Mouse (Mus musculus): ENCODE measurements around the gene Gm13698. TPM values are rescaled to one million over a fixed set of nuclear protein-coding genes. Genes with fewer than 3 reads are reported as not detected.

Gm13698 gene
- not detected in 2 replicates for polyA plus RNA-seq (2015; fragmentation: Nextera tagmentation; extraction: Ambion mirVana)

DNA sequence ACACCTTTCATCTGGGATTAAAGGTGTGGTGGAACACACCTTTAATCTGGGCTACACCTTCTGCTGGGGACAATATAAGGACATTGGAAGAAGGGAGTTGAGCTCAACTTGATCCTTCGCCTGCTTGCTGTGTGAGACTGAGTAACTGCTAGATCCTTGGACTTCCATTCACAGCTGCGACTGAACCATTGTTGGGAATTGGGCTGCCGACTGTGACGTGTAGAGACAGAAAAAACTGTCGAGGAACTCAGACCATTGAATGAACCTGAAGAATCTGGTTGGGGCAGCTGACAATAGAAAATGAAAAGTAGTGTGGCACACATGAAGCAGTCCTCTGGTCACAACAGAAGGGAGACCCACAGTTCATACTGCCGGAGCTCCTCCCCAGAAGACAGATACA, at the start of gene Gm13698:
TSS of gene Gm13698 (plus strand) at position 301 of the 400 bp plus-strand sequence.

DNA sequence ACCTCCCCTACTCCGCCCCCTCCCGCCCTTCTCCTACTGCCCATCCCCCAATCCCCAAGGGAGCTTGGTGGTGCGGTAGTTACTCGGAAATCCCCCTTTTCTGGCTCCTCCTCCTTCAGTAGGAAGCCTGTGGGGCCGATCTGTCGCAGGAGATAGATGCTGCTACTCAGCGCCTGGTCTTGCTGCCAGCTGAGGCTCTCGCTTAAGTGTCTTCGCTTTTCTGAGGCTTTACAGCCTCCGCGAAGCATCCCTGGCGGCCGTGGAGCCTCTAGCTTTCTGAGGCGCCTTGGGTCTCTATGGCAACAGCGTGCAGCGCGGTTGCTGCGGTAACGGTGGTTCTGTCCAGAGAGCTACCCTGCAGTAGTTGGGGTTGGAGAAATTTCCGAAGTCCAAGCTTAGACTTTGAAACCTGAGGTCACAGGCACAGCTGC, 14.5 kb upstream of the Gm13698 start, which contains the start of gene Zswim2:
TSS of gene Zswim2 (minus strand) at position 298 of the 431 bp plus-strand sequence.

DNA sequence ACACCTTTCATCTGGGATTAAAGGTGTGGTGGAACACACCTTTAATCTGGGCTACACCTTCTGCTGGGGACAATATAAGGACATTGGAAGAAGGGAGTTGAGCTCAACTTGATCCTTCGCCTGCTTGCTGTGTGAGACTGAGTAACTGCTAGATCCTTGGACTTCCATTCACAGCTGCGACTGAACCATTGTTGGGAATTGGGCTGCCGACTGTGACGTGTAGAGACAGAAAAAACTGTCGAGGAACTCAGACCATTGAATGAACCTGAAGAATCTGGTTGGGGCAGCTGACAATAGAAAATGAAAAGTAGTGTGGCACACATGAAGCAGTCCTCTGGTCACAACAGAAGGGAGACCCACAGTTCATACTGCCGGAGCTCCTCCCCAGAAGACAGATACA, 5.7 kb downstream of the Gm13698 start, which contains the start of gene Gm13693:
TSS of gene Gm13693 (plus strand) at position 301 of the 400 bp plus-strand sequence.

DNA sequence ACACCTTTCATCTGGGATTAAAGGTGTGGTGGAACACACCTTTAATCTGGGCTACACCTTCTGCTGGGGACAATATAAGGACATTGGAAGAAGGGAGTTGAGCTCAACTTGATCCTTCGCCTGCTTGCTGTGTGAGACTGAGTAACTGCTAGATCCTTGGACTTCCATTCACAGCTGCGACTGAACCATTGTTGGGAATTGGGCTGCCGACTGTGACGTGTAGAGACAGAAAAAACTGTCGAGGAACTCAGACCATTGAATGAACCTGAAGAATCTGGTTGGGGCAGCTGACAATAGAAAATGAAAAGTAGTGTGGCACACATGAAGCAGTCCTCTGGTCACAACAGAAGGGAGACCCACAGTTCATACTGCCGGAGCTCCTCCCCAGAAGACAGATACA, 11.5 kb downstream of the Gm13698 start, which contains the start of gene Gm13695:
TSS of gene Gm13695 (plus strand) at position 301 of the 400 bp plus-strand sequence.

DNA sequence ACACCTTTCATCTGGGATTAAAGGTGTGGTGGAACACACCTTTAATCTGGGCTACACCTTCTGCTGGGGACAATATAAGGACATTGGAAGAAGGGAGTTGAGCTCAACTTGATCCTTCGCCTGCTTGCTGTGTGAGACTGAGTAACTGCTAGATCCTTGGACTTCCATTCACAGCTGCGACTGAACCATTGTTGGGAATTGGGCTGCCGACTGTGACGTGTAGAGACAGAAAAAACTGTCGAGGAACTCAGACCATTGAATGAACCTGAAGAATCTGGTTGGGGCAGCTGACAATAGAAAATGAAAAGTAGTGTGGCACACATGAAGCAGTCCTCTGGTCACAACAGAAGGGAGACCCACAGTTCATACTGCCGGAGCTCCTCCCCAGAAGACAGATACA, 17.3 kb downstream of the Gm13698 start, which contains the start of gene Gm13696:
TSS of gene Gm13696 (plus strand) at position 301 of the 400 bp plus-strand sequence.

DNA sequence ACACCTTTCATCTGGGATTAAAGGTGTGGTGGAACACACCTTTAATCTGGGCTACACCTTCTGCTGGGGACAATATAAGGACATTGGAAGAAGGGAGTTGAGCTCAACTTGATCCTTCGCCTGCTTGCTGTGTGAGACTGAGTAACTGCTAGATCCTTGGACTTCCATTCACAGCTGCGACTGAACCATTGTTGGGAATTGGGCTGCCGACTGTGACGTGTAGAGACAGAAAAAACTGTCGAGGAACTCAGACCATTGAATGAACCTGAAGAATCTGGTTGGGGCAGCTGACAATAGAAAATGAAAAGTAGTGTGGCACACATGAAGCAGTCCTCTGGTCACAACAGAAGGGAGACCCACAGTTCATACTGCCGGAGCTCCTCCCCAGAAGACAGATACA, 23.1 kb downstream of the Gm13698 start, which contains the start of gene Gm13694:
TSS of gene Gm13694 (plus strand) at position 301 of the 400 bp plus-strand sequence.

DNA sequence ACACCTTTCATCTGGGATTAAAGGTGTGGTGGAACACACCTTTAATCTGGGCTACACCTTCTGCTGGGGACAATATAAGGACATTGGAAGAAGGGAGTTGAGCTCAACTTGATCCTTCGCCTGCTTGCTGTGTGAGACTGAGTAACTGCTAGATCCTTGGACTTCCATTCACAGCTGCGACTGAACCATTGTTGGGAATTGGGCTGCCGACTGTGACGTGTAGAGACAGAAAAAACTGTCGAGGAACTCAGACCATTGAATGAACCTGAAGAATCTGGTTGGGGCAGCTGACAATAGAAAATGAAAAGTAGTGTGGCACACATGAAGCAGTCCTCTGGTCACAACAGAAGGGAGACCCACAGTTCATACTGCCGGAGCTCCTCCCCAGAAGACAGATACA, 28.9 kb downstream of the Gm13698 start, which contains the start of gene Gm13697:
TSS of gene Gm13697 (plus strand) at position 301 of the 400 bp plus-strand sequence.

DNA sequence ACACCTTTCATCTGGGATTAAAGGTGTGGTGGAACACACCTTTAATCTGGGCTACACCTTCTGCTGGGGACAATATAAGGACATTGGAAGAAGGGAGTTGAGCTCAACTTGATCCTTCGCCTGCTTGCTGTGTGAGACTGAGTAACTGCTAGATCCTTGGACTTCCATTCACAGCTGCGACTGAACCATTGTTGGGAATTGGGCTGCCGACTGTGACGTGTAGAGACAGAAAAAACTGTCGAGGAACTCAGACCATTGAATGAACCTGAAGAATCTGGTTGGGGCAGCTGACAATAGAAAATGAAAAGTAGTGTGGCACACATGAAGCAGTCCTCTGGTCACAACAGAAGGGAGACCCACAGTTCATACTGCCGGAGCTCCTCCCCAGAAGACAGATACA, 34.8 kb downstream of the Gm13698 start, which contains the start of gene Gm13691:
TSS of gene Gm13691 (plus strand) at position 301 of the 400 bp plus-strand sequence.

Other genes starting within 250 kb of the Gm13698 start
- 85.5 and 107 TPM in 2 replicates for gene Itgav, start 231.3 kb upstream of the Gm13698 start, polyA plus RNA-seq (2015; fragmentation: Nextera tagmentation; extraction: Ambion mirVana)
- gene Fam171b, start 143.1 kb upstream of the Gm13698 start, polyA plus RNA-seq (2015; fragmentation: Nextera tagmentation; extraction: Ambion mirVana): 1.9 and 2.7 TPM in 2 replicates
- not detected in 2 replicates for gene Zswim2, start 14.5 kb upstream of the Gm13698 start, polyA plus RNA-seq (2015; fragmentation: Nextera tagmentation; extraction: Ambion mirVana)
- not detected in 2 replicates for gene Gm13693, start 5.8 kb downstream of the Gm13698 start, polyA plus RNA-seq (2015; fragmentation: Nextera tagmentation; extraction: Ambion mirVana)
- gene Gm13695, start 11.6 kb downstream of the Gm13698 start, polyA plus RNA-seq (2015; fragmentation: Nextera tagmentation; extraction: Ambion mirVana): not detected in 2 replicates
- gene Gm13696, start 17.4 kb downstream of the Gm13698 start, polyA plus RNA-seq (2015; fragmentation: Nextera tagmentation; extraction: Ambion mirVana): not detected in 2 replicates
- gene Gm13694, start 23.2 kb downstream of the Gm13698 start, polyA plus RNA-seq (2015; fragmentation: Nextera tagmentation; extraction: Ambion mirVana): not detected in 2 replicates
- not detected in 2 replicates for gene Gm13697, start 29.1 kb downstream of the Gm13698 start, polyA plus RNA-seq (2015; fragmentation: Nextera tagmentation; extraction: Ambion mirVana)
- not detected in 2 replicates for gene Gm13691, start 34.9 kb downstream of the Gm13698 start, polyA plus RNA-seq (2015; fragmentation: Nextera tagmentation; extraction: Ambion mirVana)